Mouse (Mus musculus): ENCODE measurements around the gene Gm9046.

- TF ChIP-seq CTCF (IDR thresholded peaks at IDR 0.05; ENCODE audit: borderline replicate concordance, insufficient read depth, low read length) (no peak), POLR2A (IDR thresholded peaks at IDR 0.05; ENCODE audit: low read depth, low read length) (no peak)
These were observed 48.1 kb downstream of the Gm9046 start, which contains the start of gene Iltifb for GRCm38 (mm10) chr10:118294938-118295337.

Measured in embryonic fibroblast, embryonic 13.5 days (primary cell).